Mouse (Mus musculus): ENCODE measurements at regions not wholly inside any gene's neighbourhood (a gene's known extent, or its start where the extent isn't known, plus 50 kb on each side); places are given as distances from the start of the nearest gene placed in this dataset.

- TF ChIP-seq CTCF (IDR thresholded peaks at IDR 0.05; ENCODE audit: low read depth): no peak
- ATAC-seq (ENCODE audit: insufficient read depth) (no peak), DNase-seq (no peak)
- Histone ChIP-seq H3K4me1 (ENCODE audit: insufficient read depth) (no peaks in the 10 kb centered on the region), H3K36me3 (ENCODE audit: insufficient read depth) (no peaks in the 10 kb centered on the region), H3K4me3 (ENCODE audit: low read depth, low read length) (no peak overlapping the region), H3K27ac (ENCODE audit: low read depth) (no peak overlapping the region), H3K9ac (no peak overlapping the region), H3K27me3 (ENCODE audit: insufficient read depth, low read length) (no peaks in the 10 kb centered on the region), H3K4me2 (no peak overlapping the region), H3K9me3 (ENCODE audit: low read depth, low read length) (no peaks in the 10 kb centered on the region)
- WGBS: 56% methylated on average over 5 of the region's 5 CpGs
These were observed 136.1 kb upstream of the Zfand5 start for GRCm38 (mm10) chr19:21135998-21136380.

- H3K9me3 ChIP-seq (ENCODE audit: low read depth, low read length): no peaks in the 10 kb centered on the region
- no peak overlapping the region for H3K4me2 ChIP-seq
- 35% methylated on average over 6 of the region's 6 CpGs for WGBS
- no peak for TF ChIP-seq CTCF (IDR thresholded peaks at IDR 0.05; ENCODE audit: low read depth)
- H3K4me3 ChIP-seq (ENCODE audit: low read depth, low read length): no peak overlapping the region
- no peak overlapping the region for H3K9ac ChIP-seq
- H3K27ac ChIP-seq (ENCODE audit: low read depth): no peak overlapping the region
- no peaks in the 10 kb centered on the region for H3K27me3 ChIP-seq (ENCODE audit: insufficient read depth, low read length)
- DNase-seq: no peak
- no peak for ATAC-seq (ENCODE audit: insufficient read depth)
- H3K4me1 ChIP-seq (ENCODE audit: insufficient read depth): no peaks in the 10 kb centered on the region
- H3K36me3 ChIP-seq (ENCODE audit: insufficient read depth): no peaks in the 10 kb centered on the region
These were observed 136.6 kb upstream of the Zfand5 start for GRCm38 (mm10) chr19:21135297-21135997.

GRCm38 (mm10) chr19:21129653-21130052 is 142.4 kb upstream of the Zfand5 start:
- H3K9ac ChIP-seq: no peak overlapping the region
- H3K4me2 ChIP-seq: no peak overlapping the region
- no peaks in the 10 kb centered on the region for H3K27me3 ChIP-seq (ENCODE audit: insufficient read depth, low read length)
- H3K4me3 ChIP-seq (ENCODE audit: low read depth, low read length): no peak overlapping the region
- no peaks in the 10 kb centered on the region for H3K4me1 ChIP-seq (ENCODE audit: insufficient read depth)
- no peak for ATAC-seq (ENCODE audit: insufficient read depth)
- H3K9me3 ChIP-seq (ENCODE audit: low read depth, low read length): no peaks in the 10 kb centered on the region
- TF ChIP-seq CTCF (IDR thresholded peaks at IDR 0.05; ENCODE audit: low read depth): no peak
- DNase-seq: no peak
- H3K36me3 ChIP-seq (ENCODE audit: insufficient read depth): no peaks in the 10 kb centered on the region
- no peak overlapping the region for H3K27ac ChIP-seq (ENCODE audit: low read depth)
- 84% methylated on average over 5 of the region's 5 CpGs for WGBS

- no peak overlapping the region for H3K4me3 ChIP-seq (ENCODE audit: low read depth, low read length)
- H3K27me3 ChIP-seq (ENCODE audit: insufficient read depth, low read length): no peaks in the 10 kb centered on the region
- no peak overlapping the region for H3K27ac ChIP-seq (ENCODE audit: low read depth)
- no peak overlapping the region for H3K4me2 ChIP-seq
- H3K9ac ChIP-seq: no peak overlapping the region
- no peaks in the 10 kb centered on the region for H3K36me3 ChIP-seq (ENCODE audit: insufficient read depth)
- ATAC-seq (ENCODE audit: insufficient read depth) (no peak), DNase-seq (peak; percentile 46)
- no peaks in the 10 kb centered on the region for H3K9me3 ChIP-seq (ENCODE audit: low read depth, low read length)
- WGBS: 76% methylated on average over 8 of the region's 8 CpGs
- TF ChIP-seq CTCF (IDR thresholded peaks at IDR 0.05; ENCODE audit: low read depth): no peak
- H3K4me1 ChIP-seq (ENCODE audit: insufficient read depth): no peaks in the 10 kb centered on the region
These were observed 144.9 kb upstream of the Zfand5 start for GRCm38 (mm10) chr19:21127079-21127745.

- DNase-seq (no peak), ATAC-seq (ENCODE audit: insufficient read depth) (no peak)
- Histone ChIP-seq H3K36me3 (ENCODE audit: insufficient read depth) (no peaks in the 10 kb centered on the region), H3K27me3 (ENCODE audit: insufficient read depth, low read length) (no peaks in the 10 kb centered on the region), H3K4me1 (ENCODE audit: insufficient read depth) (no peaks in the 10 kb centered on the region), H3K9ac (no peak overlapping the region), H3K9me3 (ENCODE audit: low read depth, low read length) (no peaks in the 10 kb centered on the region), H3K4me2 (no peak overlapping the region), H3K27ac (ENCODE audit: low read depth) (no peak overlapping the region), H3K4me3 (ENCODE audit: low read depth, low read length) (no peak overlapping the region)
- TF ChIP-seq CTCF (IDR thresholded peaks at IDR 0.05; ENCODE audit: low read depth): no peak
- WGBS: 82% methylated on average over 2 of the region's 2 CpGs
These were observed 145.4 kb upstream of the Zfand5 start for GRCm38 (mm10) chr19:21126670-21127069.

GRCm38 (mm10) chr19:21119477-21119876 is 152.6 kb upstream of the Zfand5 start:
- H3K4me2 ChIP-seq: no peak overlapping the region
- H3K27ac ChIP-seq (ENCODE audit: low read depth): no peak overlapping the region
- no peaks in the 10 kb centered on the region for H3K27me3 ChIP-seq (ENCODE audit: insufficient read depth, low read length)
- H3K4me1 ChIP-seq (ENCODE audit: insufficient read depth): no peaks in the 10 kb centered on the region
- no peaks in the 10 kb centered on the region for H3K36me3 ChIP-seq (ENCODE audit: insufficient read depth)
- no peak overlapping the region for H3K9ac ChIP-seq
- ATAC-seq (ENCODE audit: insufficient read depth) (no peak), DNase-seq (no peak)
- H3K9me3 ChIP-seq (ENCODE audit: low read depth, low read length): no peaks in the 10 kb centered on the region
- WGBS: 59% methylated on average over 6 of the region's 6 CpGs
- TF ChIP-seq CTCF (IDR thresholded peaks at IDR 0.05; ENCODE audit: low read depth): no peak
- H3K4me3 ChIP-seq (ENCODE audit: low read depth, low read length): no peak overlapping the region

GRCm38 (mm10) chr19:21118782-21119181 is 153.3 kb upstream of the Zfand5 start:
- WGBS: 76% methylated on average over 4 of the region's 4 CpGs
- ATAC-seq (ENCODE audit: insufficient read depth): no peak

More at GRCm38 (mm10) chr19:21118782-21119181, 153.3 kb upstream of the Zfand5 start:
- Histone ChIP-seq H3K9ac (no peak overlapping the region), H3K36me3 (ENCODE audit: insufficient read depth) (no peaks in the 10 kb centered on the region), H3K4me3 (ENCODE audit: low read depth, low read length) (no peak overlapping the region), H3K9me3 (ENCODE audit: low read depth, low read length) (no peaks in the 10 kb centered on the region), H3K4me1 (ENCODE audit: insufficient read depth) (no peaks in the 10 kb centered on the region), H3K27me3 (ENCODE audit: insufficient read depth, low read length) (no peaks in the 10 kb centered on the region), H3K4me2 (no peak overlapping the region), H3K27ac (ENCODE audit: low read depth) (no peak overlapping the region)
- no peak for DNase-seq
- no peak for TF ChIP-seq CTCF (IDR thresholded peaks at IDR 0.05; ENCODE audit: low read depth)
